Mouse (Mus musculus): ENCODE measurements at regions not wholly inside any gene's neighbourhood (a gene's known extent, or its start where the extent isn't known, plus 50 kb on each side); places are given as distances from the start of the nearest gene placed in this dataset.

DNA sequence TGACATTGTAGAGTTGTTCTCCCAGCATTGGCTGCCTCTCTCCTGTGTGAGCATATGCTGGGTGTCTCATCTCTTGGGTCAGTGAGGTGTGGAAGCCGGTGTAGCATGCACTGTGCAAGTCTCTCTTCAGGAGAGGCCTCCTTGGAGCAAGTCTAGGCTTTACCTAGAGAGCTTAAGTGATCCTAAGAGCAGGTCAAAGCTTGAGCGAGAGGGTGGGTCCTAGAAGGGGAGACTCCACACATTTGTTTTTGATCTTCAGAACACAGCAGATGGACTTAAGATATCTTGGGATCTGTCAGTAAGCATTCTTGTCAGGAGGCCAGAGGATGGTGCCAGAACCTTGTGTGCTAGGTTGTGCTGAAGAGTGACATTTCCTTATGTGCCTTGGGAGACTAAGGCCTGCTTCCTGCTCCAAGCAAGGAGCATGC lies 136.4 kb downstream of the Tmx1 start:
- peak; percentile 74 for DNase-seq

DNA sequence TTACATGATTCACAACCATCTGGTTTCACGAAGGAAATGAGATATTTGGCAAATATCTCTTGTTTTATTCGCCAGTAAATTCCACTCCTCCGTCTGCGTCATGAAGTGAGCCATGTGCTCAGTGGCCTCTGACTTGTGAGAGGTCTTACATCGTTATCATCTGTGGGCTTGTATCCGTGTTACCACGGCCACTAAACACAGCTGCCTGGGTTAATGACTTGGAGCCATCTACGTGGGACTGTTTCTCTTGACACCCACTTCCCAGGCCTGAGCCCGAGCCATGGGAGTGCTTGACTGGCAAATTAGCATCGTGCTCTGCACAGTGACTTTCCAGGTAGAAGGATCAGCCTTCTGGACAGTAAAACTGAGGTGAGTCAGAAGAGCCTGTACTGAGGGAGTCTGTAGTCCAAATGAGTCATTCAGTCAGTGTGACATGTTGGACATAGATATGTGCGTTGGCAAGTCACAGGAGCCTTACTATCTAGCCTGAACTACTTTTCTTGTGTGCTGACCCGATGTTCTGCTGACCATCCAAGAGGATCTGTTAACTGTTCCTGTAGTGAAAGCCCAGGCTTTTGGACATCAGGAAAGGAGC lies 137.7 kb downstream of the Tmx1 start:
- DNase-seq = peak; percentile 63

DNA sequence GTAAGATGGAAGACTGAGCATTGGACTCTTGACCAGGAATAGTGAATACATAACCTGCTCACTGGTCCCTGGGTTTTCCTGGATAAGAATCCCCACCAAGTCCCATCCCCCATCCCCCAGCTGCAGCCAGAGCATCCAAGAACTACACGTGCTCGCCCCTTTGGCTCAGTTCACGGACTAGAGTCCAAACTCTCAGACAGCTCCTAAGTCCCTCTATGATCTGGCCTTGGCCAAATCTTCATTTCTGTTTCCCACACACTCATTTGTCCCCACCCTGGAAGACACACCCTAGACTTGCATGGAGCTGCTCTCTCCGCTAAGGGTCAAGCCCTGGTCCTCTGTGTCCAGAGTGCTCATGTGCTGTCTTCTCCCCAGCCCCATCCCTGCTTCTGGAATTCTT lies 139.9 kb downstream of the Tmx1 start:
- DNase-seq = peak; percentile 59

DNA sequence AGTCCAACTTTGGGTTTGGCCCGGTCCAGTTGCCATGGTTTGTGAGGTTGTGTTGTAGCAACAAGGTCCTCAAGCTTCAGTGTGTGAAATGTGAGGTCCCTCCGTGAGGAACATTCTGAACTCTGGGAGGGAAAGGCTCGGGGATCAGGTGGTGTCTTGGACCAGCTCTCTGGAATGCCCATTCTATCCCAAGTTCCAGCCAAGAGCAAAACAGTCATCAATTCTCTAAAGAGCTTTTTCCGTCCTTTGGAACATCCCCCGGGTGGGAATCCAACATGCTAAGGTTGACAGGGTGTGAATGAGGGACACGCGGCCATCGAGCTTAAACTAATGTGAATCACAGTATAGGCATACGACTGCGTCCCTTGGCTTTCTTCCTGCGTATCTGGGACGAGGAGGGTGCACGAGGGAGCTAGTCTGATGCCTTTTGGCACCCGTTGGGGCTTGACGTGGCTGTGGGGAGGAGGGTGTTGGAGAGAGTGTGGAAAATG lies 145.4 kb downstream of the Tmx1 start:
- peak; percentile 87 for DNase-seq

DNA sequence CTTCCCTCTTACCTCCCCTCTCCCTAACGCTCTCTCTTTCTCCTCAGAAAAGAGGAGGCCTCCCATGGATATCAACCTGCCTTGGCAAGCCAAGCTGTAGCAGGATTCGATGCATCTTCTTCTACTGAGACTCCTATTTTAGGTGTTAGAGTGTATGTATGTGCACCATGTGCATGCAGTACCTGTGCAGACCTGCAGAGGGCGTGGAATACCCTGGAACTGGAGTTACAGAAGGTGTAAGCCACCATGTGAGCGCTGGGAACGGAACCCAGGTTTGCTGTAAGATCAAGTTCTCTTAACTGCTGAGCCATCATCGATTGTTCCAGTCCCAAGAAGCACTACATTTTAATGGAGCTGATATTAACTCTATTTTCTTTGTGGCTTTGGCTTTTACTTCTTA lies 146.8 kb downstream of the Tmx1 start:
- DNase-seq = no peak

DNA sequence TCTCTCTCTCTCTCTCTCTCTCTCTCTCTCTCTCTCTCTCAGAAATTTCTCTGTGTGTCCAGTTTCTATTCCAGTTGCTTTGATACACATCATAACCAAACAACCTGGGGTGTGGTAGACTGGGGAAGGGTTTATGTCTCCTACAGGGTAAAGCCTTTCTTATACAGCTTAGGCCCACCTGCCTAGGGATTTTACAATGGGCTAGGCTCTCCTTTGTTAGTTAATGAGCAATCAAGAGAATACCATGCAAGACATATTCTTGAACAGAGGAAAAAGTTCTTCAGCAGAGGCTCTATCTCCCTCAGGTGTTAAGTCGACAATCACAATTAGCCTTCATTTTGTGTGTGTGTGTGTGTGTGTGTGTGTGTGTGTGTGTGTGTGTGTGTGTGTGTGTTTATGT lies 151.0 kb downstream of the Tmx1 start:
- DNase-seq = no peak

DNA sequence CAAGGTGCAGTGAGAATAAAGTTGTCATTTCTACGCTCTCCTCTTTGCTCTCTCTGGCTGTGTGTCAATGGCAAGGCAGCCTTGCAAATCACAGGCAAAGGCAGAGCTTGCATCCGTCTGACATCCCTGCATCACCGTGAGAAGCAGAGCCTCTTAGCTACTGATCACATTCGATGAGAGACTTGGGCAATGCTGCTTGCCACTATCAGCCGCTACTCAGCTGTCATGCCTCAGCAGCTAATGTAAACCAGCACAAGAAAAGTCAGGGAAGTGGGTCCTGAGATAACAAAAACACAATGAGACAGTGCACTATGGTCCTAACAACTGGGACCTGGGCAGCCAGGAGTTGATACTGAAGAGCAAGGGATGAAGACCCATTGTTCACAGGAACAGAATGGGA lies 155.8 kb downstream of the Tmx1 start:
- DNase-seq = no peak

DNA sequence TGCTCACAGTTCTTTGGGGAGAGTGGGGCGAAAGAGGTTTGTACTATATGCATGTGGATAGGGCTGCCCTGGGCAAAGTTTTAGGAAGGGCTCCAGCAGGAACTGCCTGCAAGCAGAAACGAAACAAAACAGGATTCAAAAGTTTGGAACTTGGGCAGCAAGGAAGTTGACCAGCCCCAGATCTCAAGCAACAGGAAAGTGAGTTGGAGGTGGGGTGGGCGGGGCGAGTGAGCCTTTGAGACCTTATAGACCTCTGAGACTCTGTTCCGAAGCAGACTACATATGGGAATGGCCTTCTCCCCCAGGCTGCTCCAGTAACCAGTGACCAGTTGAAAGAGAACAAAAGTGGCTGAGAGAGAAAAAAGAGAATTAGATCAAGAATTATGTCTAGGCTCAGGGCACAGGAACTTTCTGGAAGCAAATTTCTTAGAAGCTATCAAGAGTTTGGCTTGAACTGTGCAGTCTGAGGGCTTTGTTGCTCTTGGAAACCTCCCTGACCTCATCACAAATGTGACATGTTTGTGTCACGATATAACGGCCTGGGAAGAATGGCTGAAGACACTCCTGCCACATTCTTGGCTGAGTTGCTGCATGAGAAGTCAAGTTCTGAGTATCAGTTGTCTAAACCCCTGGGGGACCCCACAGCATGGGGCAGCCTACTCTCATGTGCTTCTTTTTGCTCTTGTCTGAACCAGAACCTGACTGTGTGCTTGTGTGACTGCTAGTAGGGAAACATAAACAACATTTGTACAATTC lies 156.4 kb downstream of the Tmx1 start:
- no peak for DNase-seq

DNA sequence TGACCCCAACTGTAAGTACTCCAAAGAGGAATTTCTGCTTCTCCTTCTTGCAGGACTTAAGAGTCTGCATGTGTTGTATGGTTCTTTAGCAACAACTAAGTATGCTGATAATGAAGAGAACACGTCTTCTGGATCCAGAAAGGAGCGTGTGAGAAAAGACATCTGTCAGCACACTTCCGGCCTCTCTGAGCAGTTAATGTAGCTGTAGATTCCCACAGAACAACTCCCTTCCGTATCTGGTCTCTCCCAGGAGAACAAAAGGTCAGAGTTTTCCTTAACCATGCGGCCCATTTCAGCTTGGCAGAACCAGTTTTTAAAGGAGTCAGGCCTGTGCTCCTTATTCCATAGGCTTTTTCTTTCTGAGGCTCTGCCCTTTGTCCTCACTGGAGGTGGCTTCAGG lies 159.0 kb downstream of the Tmx1 start:
- DNase-seq = no peak

DNA sequence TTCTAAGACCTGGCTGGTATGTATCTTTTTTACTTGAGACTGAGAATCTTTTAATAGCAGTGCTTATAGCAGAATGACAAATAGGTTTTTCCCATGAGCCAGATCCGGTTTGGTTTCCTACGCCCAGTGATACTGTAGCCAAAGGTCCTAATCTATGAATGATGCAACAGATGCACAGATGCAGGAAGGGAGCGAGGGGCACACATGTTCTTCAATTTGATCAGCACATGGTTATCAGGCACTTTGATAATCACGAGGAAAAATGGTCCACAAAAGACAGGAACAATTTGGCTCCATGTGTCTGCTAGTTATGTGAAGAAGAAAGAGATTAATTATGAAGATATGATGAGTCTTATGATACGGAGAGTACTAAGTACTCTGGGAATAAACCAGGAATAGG lies 160.3 kb downstream of the Tmx1 start:
- DNase-seq = no peak

DNA sequence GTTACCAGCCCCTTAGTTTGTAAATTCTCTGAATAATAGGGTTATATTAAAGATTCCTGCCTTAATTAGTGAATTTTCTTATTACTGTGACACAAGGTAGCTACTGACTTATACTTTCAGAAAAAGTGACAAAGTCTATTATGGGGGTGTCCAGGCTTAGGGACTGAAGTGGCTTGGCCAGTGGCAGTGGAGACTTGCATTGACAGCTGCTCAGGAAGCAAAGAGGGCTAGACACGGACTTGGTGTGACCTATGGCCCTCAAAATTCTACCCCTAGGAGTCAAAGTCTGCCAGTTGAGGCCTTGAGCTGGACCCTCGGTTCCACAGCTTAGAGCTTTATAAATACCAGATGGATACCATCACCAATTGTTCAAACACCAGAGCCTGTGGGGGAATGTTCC lies 161.2 kb downstream of the Tmx1 start:
- DNase-seq = no peak

DNA sequence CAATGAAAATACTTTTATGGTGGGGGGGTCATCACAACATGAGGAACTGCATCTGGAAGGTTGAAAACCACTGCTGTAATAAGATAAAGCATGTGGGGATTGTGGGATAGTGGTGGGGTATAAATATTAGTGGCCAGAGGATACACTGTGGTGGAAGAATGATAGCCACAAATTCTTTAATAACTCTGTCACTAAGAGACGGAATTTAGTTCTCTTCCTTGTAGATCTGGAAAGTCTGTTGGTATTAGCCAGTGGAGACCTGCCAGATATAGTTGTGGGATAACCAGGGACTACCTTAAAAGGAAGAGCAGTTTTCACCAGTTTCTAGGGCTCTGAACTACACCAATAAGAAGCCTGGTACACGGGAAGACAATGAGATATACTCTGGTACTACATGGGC lies 161.8 kb downstream of the Tmx1 start:
- no peak for DNase-seq

DNA sequence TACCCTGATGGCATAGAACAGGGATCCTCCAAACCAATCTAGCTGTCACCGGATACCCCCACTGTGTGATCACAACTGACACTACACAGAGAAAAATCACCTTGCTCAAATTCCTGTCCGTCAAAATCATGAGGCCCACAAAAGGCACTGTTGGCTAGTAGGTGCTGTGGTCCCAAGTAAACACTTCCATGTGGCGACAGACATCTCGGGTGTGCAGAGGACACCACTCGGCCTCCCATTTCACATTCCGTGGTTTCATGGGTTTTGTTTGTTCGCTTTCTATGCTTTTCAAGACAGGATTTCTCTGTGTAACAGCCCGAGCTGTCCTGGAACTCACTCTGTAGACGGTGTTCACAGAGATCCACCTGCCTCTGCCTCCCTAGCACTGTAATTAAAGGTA lies 162.2 kb downstream of the Tmx1 start:
- DNase-seq = no peak

DNA sequence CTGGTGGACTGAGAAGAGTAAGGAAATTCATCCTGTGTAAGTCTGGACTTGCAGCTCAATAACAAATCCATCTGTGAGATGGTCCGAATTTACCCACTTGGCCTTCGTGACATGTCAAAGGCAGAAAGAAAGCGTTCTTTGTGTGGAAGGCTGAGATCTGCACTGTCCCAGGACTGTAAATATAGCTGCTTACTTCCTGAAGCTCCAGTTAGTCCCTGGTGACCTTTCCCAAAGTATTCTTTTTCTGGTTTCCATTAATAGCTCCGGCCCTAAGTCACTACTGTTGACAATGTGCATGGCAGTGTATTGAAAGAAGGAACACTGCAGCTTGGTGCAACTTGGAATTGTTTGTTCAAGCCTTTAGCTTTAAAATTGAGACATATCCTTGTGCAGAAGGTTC lies 163.2 kb downstream of the Tmx1 start:
- DNase-seq = no peak

DNA sequence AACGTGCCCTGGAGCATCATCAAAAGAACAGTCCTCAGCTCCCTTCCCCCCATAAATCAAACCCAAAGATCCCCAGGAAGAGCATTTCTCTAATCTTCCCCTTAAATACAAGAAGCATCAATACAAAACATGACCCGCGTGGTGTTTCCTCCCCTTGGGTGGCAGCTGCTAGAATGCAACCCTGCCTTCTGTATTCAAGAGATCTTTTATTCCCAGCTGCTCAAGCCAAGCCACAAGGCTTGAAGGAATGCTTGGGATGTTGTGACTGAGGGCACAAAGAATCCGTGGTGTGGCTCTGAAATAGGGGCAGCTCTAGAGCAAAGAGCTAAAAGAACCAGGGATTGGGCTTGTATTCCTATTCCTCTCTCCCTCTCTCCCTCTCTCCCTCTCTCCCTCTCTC lies 163.6 kb downstream of the Tmx1 start:
- DNase-seq = peak; percentile 5

DNA sequence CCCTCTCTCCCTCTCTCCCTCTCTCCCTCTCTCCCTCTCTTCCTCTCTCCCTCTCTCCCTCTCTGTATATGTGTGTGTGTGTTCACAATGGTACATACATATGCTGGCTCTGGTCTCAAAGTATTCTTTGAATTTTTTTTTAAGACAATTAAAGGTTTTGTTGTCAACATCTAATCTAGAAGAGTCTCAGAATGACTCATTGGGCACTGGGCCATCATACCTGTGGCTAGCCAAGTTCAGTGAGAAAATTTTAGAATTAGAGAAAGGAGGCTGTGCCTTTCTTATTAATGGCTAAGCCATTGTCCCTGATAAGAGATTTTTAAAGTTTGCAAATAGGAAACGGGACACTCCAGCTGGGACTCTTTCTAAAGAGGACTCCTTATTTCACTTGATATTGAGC lies 164.1 kb downstream of the Tmx1 start:
- no peak for DNase-seq

DNA sequence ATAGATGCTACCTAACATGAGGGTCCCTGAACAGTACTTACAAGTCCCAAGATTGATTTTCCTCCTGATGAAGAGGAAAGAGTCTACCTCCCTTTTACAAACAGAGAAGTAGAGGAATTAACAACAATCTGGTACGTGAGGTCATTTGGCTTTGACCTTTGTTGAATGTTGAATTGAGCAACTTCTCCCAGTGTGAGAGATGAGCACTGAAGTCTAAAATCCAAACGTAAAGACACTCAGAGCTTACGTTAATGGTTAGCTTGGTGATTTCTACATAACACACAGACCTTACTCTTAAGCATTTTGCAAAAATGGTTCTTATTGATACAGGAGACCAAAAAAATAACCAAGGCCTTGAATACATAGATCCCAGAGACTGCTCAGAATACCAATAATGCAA lies 165.1 kb downstream of the Tmx1 start:
- DNase-seq = no peak

DNA sequence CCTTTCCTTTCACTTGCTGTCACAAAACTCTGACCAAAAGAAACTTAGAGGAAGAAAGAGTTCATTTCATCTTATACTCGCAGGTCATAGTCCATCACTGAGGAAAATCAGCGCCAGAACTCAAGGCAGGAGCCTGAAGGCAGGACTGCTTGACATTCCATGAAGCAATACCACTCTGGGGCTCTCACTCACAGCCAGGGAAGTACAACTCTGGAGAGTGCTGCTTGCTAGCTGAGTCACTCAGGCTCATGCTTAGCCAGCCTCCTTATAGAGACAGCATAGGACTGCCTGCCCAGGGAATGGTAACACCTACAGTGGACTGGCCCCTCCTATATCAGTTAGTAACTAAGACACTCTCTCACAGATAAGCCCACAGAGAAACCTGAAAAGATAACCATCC lies 166.5 kb downstream of the Tmx1 start:
- no peak for DNase-seq

DNA sequence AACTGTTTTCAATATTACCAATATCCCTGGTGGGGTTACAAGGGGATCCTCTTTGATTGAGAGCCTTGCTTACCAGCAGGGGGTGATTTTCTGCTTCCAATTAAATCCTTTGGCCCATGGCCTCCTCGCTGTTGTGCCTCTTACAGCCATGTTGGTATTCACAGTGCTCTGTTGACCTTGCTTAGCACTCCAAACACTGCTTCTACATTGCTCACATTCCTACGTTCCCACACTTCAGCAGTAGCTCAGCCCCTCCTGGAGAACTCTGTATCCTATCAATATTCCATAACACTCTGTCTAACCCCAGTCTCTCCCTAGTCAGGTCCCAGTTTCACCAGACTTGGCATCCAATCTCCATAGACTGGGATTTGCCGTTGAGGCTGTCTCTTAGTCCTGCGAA lies 169.1 kb downstream of the Tmx1 start:
- no peak for DNase-seq

DNA sequence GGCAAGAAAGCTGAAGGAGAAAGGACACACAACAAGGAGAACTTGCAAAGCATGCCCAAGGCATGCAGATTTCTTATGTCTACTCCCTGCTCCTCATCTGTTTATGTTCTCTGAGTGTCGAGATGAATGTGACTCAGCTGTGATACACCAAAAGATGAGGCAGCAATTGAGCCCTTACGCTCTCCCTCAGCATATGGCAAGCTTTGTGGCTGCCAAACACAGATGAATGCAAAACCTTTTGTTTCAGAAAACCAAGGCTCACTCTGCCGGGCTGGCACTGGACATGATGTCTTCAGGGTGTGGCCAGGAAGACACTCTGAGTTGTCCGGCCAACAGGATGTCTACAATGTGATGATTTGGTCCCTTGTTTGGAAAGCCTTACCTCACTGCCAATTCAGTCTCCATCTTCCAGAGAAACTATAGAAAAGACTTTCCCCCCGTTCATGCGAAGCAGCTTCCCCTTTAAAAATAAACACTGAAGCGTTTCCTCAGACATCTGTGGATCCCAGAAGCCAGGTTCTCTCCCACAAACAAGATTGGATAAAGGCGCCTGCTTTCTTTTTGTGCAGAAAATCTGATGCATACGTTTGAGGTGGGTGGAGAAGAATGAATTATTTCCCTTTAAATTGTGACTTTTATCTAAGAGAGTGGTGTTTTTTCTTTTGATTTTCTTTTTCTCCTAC lies 171.5 kb downstream of the Tmx1 start:
- no peak for DNase-seq

DNA sequence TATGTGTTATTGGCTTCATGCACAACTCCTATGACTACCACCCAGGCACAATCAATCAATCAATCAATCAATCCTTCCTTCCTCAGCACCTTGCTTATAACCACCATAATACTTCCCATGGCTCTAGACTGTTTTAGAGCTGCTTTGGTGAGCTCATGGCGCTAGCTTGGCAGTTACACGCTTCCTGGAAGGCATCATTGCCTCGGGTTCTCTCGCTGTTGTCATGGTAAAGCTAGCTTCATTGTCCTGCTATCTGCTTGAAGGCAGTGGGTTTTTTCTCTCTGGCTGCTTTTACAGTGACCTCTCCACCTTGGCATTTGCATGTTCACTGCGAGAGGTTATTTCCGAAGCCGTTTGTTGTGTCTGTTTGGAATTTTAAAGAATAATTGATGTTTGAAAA lies 174.7 kb downstream of the Tmx1 start:
- no peak for DNase-seq

DNA sequence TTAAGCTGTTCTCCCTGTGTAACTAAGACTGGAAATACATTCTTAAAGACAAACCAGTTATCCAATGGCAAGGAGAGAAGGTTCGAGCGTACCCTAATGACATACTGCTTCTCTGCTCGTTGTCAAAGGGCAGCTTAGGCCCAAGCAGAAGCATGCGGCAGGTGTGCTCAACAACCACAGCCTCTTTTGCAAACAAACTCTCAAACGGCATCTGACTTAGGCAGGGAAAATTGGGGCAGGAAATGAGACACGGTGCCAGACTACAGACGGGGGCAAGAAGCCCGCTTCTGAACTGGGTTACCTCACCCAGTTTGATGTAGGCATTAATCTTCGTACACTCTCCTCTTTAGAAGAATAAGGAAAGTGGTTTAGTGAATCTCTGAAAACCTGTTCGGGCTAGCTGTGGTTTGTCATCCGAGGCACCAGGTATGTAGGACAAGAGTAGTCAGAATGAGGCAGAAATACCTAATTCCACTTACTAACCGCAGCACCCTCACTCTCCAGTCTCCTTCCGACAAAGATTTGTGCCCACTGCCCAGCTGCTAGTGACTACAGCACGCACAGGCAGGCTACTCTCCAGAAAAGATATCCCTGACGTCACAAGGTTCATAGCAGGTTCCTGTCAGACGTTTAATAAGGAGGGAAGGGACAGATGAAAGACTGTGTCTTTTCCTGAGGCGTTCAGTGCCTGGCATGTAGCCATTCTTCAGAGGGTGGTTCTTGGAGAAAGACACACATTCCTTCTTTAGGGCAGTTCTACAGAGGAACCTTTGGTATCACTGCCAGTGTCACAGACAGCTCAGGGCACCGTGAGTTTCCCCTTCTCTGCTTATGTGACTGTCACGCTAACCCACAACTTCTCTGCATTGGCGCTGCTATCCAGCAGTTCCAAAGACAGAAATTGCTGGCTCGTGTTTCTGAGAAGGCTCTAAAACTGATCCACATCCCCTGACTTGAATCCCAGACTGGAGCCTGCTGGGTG lies 175.8 kb downstream of the Tmx1 start:
- DNase-seq = no peak

Measured in gastrocnemius, postnatal 25 days (tissue).